Comparison of ENCODE assay signal across 22 mouse cellular contexts in the genomic region with DNA sequence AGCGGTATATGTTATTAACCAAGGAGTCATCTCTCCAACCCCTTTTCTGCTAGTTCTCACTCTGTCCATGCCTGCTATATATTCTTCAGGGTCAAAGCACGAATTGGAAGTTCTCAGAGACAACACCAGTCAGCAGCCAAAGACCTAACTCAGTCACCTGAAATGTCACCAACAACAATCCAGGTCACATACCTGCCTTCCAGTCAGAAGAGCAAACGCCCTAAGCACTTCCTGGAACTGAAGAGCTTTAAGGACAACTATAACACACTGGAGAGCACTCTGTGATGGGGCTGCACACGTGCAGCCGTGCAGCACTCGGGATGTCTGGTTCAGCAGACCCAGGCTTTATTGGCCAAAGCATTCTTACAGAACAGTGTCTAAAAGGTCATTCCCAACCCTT. TPM values are rescaled to one million over a fixed set of nuclear protein-coding genes. Genes with fewer than 3 reads are reported as not detected.
DNase-seq lines count a peak whose midpoint lies in the region; ATAC-seq and TF ChIP-seq lines count a peak whose summit lies in the region.
"Had no signal": no experiment of that assay in that cellular context is flagged by ENCODE, and none has a peak within 500 bp of the region (broad histone marks: within the 10 kb centered on the region; RNA-seq: fewer than 3 reads in every experiment).

No protein-coding gene starts in this region.

- no peak overlapping the region for H3K27ac ChIP-seq in lung, postnatal 0 days (ENCODE audit: low read length)
- no peak overlapping the region for H3K27ac ChIP-seq in testis, adult 2 months (ENCODE audit: control insufficient read depth, insufficient read depth, low read depth, low read length)

- DNase-seq in heart, adult 11 months = peak; percentile 69
- no peak for DNase-seq in heart, postnatal 36 days
- peak; percentile 66 for DNase-seq in lung, postnatal 0 days (ENCODE audit: low spot score)
- DNase-seq in lung, postnatal 10 days = no peak
- peak; percentile 34 for DNase-seq in lung, postnatal 36 days
- no peak for DNase-seq in lung, postnatal 4 days
- DNase-seq in testis, postnatal 14 days (ENCODE audit: low spot score) = no peak
- DNase-seq: adrenal gland, adult 2 months; adrenal gland, adult 8-10 months; adrenal gland, postnatal 10 days; adrenal gland, postnatal 14 days; adrenal gland, postnatal 25 days; adrenal gland, postnatal 36 days; B cell, adult 2 months; cerebellum, adult 11 months; cerebellum, adult 11-12 months had no signal

- ATAC-seq in lung, postnatal 0 days = peak; percentile 77
- ATAC-seq: activated CD4-positive, CD25-positive, alpha-beta regulatory T cell, adult 4 months; CD4-positive, CD25-positive, alpha-beta regulatory T cell, adult 4 months; Patski had no signal

- TF ChIP-seq POLR2A in testis, adult 2 months (IDR thresholded peaks at IDR 0.05; ENCODE audit: control insufficient read depth, low read depth, low read length) = no peak

- intact Hi-C loops in heart, postnatal 36 days (cut with DNase I) = no loop called here

- H3K4me2 ChIP-seq in lung, postnatal 0 days (replicated peaks; ENCODE audit: low read depth, low read length) = no peak overlapping the region

- TF ChIP-seq EP300 in lung, postnatal 0 days (IDR thresholded peaks at IDR 0.05) = peak; percentile 71

- no peaks in the 10 kb centered on the region for H3K27me3 ChIP-seq in lung, postnatal 0 days (replicated peaks; ENCODE audit: insufficient read depth, low read length)
- no peaks in the 10 kb centered on the region for H3K27me3 ChIP-seq in testis, adult 2 months (ENCODE audit: control insufficient read depth, insufficient read depth, low read length)
- H3K27me3 ChIP-seq: CH12.LX, Patski had no signal

- no peak overlapping the region for H3K4me3 ChIP-seq in lung, postnatal 0 days (ENCODE audit: low read depth, low read length)
- H3K4me3 ChIP-seq in testis, adult 2 months (ENCODE audit: control insufficient read depth, low read depth, low read length) = peak overlapping the region; percentile 7; the same call in 1 of the 2 replicates

- 60% methylated on average over 6 of the region's 6 CpGs for WGBS in lung, postnatal 0 days

- H3K9ac ChIP-seq in lung, postnatal 0 days (replicated peaks; ENCODE audit: low read depth) = no peak overlapping the region

- no peaks in the 10 kb centered on the region for H3K9me3 ChIP-seq in lung, postnatal 0 days (ENCODE audit: low read length)
- H3K9me3 ChIP-seq: G1E had no signal

- TF ChIP-seq CTCF in lung, postnatal 0 days (IDR thresholded peaks at IDR 0.05) = no peak
- no peak for TF ChIP-seq CTCF in testis, adult 2 months (IDR thresholded peaks at IDR 0.05; ENCODE audit: control insufficient read depth, insufficient read depth, insufficient replicate concordance, low read depth, low read length)

- no peaks in the 10 kb centered on the region for H3K4me1 ChIP-seq in lung, postnatal 0 days (ENCODE audit: insufficient read depth, low read depth, low read length)
- H3K4me1 ChIP-seq in testis, adult 2 months (ENCODE audit: control insufficient read depth, insufficient read depth, low read length) = no peaks in the 10 kb centered on the region

- peaks cover 12% of the 10 kb centered on the region; the same call in 1 of the 2 replicates for H3K36me3 ChIP-seq in lung, postnatal 0 days (ENCODE audit: insufficient read depth, low read length)
- H3K36me3 ChIP-seq in testis, adult 2 months (ENCODE audit: control insufficient read depth, insufficient read depth, low read length) = no peaks in the 10 kb centered on the region; the same call in 1 of the 2 replicates

RNA-seq across cellular contexts. Expression of a gene that starts 9.1 kb away (rescaled TPM):
- total RNA-seq in heart, postnatal 36 days (2021) = 100 to 1,000 TPM; 101 to 121 TPM
- 101 and 118 TPM in 2 replicates for polyA plus RNA-seq in lung, postnatal 0 days (2015; fragmentation: Nextera tagmentation; extraction: Ambion mirVana)
- 200 and 234 TPM in 2 replicates for polyA plus RNA-seq in testis, adult 2 months (2012; rRNA removed)

RNA-seq across cellular contexts. Expression of a gene that starts 10.1 kb away (rescaled TPM):
- 10 to 100 TPM; 84.0 to 87.6 TPM for total RNA-seq in heart, postnatal 36 days (2021)
- 144 and 146 TPM in 2 replicates for polyA plus RNA-seq in lung, postnatal 0 days (2015; fragmentation: Nextera tagmentation; extraction: Ambion mirVana)
- polyA plus RNA-seq in testis, adult 2 months (2012; rRNA removed) = 122 and 133 TPM in 2 replicates

RNA-seq across cellular contexts. Expression of a gene that starts 10.9 kb away (rescaled TPM):
- 10 to 100 TPM; 50.9 to 56.1 TPM for total RNA-seq in heart, postnatal 36 days (2021)
- polyA plus RNA-seq in lung, postnatal 0 days (2015; fragmentation: Nextera tagmentation; extraction: Ambion mirVana) = 506 and 509 TPM in 2 replicates
- polyA plus RNA-seq in testis, adult 2 months (2012; rRNA removed) = 59.5 and 61.4 TPM in 2 replicates

RNA-seq across cellular contexts. Expression of a gene that starts 42.4 kb away (rescaled TPM):
- total RNA-seq in heart, postnatal 36 days (2021) = under 1 TPM; 0.11 TPM
- polyA plus RNA-seq in lung, postnatal 0 days (2015; fragmentation: Nextera tagmentation; extraction: Ambion mirVana) = 0.10 and 0.17 TPM in 2 replicates
- polyA plus RNA-seq in testis, adult 2 months (2012; rRNA removed) = 49.0 and 55.5 TPM in 2 replicates
- polyA plus RNA-seq: G1E had no signal

Comparison
In these comparisons a context has a peak if more than half of its experiments do, and no peak if none do; other contexts are left out.
1. DNase-seq: peak in heart, adult 11 months (single experiment), lung, postnatal 0 days (single experiment) and lung, postnatal 36 days (single experiment); none in heart, postnatal 36 days (0 of 2), lung, postnatal 10 days (single experiment), lung, postnatal 4 days (0 of 2) and testis, postnatal 14 days (single experiment).